Mouse (Mus musculus) CH12F3 (cell line): Measurements from ENCODE around the gene Zfp593.

ENCODE experiments used
- in situ Hi-C: fragments of 300-500 bp; cut with MboI; formaldehyde crosslinking; loops from 2 replicates; pipeline ENCODE4 v1.14.3; 2020; ENCODE audit warnings: low sequenced_read_pairs

Gene Zfp593

GRCm38 (mm10) chr4:134257198-134258009 lies 12.0 kb upstream of the Zfp593 start:
- in situ Hi-C loops: no loop called here

GRCm38 (mm10) chr4:134256407-134257197 lies 11.2 kb upstream of the Zfp593 start:
- in situ Hi-C loops: no loop called here

GRCm38 (mm10) chr4:134255854-134256253 lies 10.5 kb upstream of the Zfp593 start:
- in situ Hi-C loops: no loop called here

- in situ Hi-C loops: no loop called here
These were observed 9.4 kb upstream of the Zfp593 start for GRCm38 (mm10) chr4:134254835-134255234.

- in situ Hi-C loops: no loop called here
These were observed 8.4 kb upstream of the Zfp593 start, which contains the start of gene Grrp1 for GRCm38 (mm10) chr4:134253722-134254324. Grrp1 (minus strand) TSS chr4:134254106.

- in situ Hi-C loops: no loop called here
These were observed 7.7 kb upstream of the Zfp593 start for GRCm38 (mm10) chr4:134252911-134253721.

- in situ Hi-C loops: no loop called here
These were observed 6.9 kb upstream of the Zfp593 start for GRCm38 (mm10) chr4:134252131-134252910.

- in situ Hi-C loops: no loop called here
These were observed 6.1 kb upstream of the Zfp593 start for GRCm38 (mm10) chr4:134251241-134252130.

- in situ Hi-C loops: no loop called here
These were observed 5.5 kb upstream of the Zfp593 start for GRCm38 (mm10) chr4:134250930-134251240.

GRCm38 (mm10) chr4:134250116-134250929 lies 4.9 kb upstream of the Zfp593 start:
- in situ Hi-C loops: no loop called here

- in situ Hi-C loops: no loop called here
These were observed 4.3 kb upstream of the Zfp593 start for GRCm38 (mm10) chr4:134249651-134250050.

- in situ Hi-C loops: no loop called here
These were observed 1.4 kb upstream of the Zfp593 start, which contains the start of gene Gm30191 for GRCm38 (mm10) chr4:134246719-134247258. Gm30191 (plus strand) TSS chr4:134246935.

- in situ Hi-C loops: no loop called here
These were observed 864 bp upstream of the Zfp593 start for GRCm38 (mm10) chr4:134246256-134246655.

- in situ Hi-C loops: no loop called here
These were observed 1.7 kb downstream of the Zfp593 start, which contains the start of gene E130218I03Rik for GRCm38 (mm10) chr4:134243516-134244250. E130218I03Rik (plus strand) TSS chr4:134243662.

- in situ Hi-C loops: no loop called here
These were observed 6.7 kb downstream of the Zfp593 start for GRCm38 (mm10) chr4:134238686-134239085.

GRCm38 (mm10) chr4:134238279-134238651 lies 7.1 kb downstream of the Zfp593 start, which contains the start of gene Cnksr1:
Cnksr1 (minus strand) TSS chr4:134238399.
- in situ Hi-C loops: no loop called here
